Mouse (Mus musculus) left cerebral cortex, postnatal 4 days (tissue): ENCODE data around the gene Fcer1g. TPM values are rescaled to one million over a fixed set of nuclear protein-coding genes. Genes with fewer than 3 reads are reported as not detected.
A peak's percentile ranks its signal among the peaks of the same experiment; 100 is the strongest.
"Not testable (repeated sequence)": the region's sequence is repeated elsewhere in the genome, so short reads cannot be mapped to it uniquely, and the experiment has no call there.

Source experiments
- DNase-seq: peaks from one replicate; pipeline ENCODE4 v3.0.0-alpha.2; 2022
- intact Hi-C: fragments of 180-260 bp; cut with DNase I; formaldehyde crosslinking; loops from one replicate; pipeline ENCODE4 v1.15.1; 2025
- total RNA-seq, 2 experiments: library from RNA; stranded (reverse); gene quantifications; 2 replicates each; pipeline ENCODE4 v1.2.3; 2021

Fcer1g gene
- total RNA-seq, 2 experiments from 2014 or later, result 7.1 to 8.0 TPM

DNA sequence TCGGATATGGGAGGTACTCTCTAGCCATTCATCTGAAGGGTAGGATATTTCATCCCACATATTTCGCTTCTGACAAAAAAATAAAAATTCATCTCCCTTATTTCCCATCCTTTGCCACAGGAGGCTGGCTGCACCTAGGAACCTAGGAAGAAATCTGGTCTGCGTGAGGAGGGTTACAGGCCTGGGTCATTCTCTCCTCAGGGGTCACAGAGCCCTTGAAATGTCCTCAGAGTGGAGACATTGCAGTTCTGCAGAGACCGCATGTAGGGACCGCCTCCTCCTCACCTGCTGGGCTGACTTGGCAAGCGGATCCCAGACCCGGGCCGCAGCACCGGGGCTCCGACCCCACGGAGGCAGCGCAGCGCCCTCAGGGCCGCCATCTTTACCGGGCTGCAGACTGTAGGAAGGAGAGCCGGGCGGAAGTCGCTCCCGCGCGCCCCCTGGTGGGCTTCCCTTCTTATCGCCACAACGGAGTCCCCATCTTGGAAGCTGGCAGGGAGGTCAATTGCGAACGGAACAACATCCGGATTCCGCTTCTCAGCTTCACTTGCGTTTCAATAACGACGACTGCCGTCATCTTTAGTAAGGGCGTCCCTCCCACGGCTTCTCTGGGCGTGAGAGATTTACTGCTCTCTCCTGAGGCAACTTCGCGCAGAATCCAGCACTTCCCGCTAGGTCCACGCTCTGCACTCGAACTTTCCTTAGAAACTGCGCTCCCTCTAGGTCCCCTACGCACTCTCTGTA is 12.7 kb upstream of the Fcer1g start:
- intact Hi-C loops, result no loop called here

DNA sequence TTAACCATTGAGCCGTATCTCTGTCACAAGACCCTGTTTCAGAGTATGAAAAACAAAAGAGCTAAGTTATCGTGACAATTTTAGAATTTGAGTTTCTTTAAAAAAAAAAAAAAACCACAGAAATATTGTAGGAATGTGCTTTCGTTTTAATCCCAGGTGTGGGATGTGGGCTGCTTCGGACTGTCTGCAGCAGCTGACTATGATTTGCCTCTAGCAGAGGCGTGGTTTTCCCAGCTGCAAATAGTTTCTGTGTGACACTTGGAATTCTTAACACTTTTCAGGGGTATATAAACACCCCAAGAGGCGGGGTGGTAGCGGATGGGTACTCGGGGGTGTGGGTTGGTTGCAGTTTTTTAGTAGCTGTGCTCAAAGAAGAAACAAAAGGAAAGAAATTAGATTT is 11.2 kb upstream of the Fcer1g start:
- no peak for DNase-seq

More for the DNA sequence above, 12.7 kb upstream of the Fcer1g start:
- DNase-seq, result peak; percentile 98

DNA sequence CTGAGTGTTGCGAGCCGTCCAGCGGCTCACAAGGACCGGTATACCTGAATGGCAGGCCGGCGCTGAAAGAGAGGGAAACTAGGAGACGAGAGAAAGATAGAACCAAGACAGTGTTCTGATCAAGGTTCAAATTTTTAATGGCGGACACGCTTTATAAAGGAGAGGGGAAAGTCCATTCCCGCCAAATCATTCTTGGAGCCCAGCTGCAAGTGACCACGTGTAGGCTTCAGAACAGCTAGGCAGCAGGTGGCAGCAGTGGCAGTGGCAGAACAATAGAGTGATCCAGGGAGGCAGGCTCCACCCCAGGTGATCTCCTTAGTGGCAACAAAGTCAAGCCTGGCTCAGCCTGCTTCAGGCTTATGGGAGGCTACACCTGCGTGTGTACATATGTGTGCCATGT is 7.8 kb upstream of the Fcer1g start:
- DNase-seq, intact Hi-C loops: not testable (repeated sequence)

More for the DNA sequence above, 11.2 kb upstream of the Fcer1g start:
- intact Hi-C loops, result no loop called here

DNA sequence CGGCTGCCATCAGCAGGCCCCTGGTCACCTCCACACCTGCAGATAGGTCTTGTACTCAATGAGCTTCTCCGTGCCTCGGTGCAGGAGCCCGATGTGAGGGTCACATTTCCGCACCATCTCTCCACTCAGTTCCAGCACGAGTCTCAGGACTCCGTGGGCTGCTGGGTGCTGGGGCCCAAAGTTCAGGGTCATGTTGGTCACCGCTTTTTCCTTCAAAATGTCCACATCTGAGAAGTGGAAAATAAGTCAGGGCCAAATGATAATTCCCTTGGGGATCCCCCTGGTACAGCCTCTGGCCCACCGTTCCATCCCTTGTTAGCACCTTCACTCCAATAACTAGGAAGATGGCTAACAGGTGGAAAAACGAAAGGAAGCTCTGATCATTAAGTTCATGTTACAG is 6.7 kb upstream of the Fcer1g start:
- intact Hi-C loops, result no loop called here
- DNase-seq, result no peak

DNA sequence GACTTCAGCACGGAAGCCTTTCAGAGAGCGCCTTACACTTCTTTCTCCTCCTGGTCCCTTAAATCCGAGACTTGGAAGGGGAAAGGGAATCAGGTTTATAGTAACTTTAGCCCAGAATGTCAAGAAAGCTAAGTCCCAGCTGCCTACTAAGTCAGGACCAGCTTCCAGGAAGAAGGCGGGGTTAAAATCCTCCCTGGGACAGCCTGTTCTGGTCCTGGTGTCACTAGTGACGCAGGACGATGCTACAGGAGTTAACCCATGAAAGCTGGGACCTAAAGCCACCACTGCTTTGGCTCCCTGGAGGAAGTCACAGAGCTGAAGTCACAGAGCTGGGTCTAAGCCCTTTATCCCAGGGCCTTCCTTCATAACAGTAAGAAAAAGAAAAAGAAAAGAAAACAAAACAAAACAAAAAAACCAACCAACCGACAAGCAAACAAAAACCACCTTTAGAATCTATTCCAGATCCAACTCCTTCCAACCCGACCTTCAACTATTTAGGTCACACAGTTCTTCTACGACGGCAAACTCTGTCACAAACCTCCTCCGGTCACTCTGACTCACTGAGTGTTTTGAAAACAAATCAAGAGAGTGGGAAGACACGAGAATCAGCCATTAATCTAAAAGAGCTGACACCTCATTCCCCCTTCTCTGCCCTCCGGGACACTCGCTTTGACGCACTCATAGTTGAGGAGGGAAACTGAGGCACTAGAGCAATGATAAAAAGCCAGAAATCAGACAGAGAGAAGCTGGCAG is 6.0 kb upstream of the Fcer1g start:
- intact Hi-C loops, result no loop called here
- DNase-seq, result no peak

DNA sequence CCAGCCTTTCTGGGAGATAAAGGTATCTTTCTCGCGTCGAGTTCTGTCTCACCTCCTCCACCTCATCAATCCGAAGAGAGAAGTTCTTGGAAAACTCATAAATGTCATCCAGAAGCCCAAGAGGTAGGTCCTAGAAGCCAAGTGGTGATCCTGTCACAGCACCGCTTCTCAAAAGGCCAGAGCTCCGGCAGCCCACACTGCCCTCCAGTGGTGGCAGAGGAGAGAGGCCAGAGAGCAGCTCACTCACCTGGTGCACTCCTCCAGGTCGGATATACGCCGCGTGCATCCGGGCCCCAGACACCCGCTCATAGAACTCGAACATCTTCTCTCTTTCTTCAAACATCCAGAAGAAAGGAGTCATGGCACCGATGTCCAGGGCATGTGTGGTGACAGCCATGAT is 4.3 kb upstream of the Fcer1g start:
- intact Hi-C loops, result no loop called here
- DNase-seq, result peak; percentile 48

DNA sequence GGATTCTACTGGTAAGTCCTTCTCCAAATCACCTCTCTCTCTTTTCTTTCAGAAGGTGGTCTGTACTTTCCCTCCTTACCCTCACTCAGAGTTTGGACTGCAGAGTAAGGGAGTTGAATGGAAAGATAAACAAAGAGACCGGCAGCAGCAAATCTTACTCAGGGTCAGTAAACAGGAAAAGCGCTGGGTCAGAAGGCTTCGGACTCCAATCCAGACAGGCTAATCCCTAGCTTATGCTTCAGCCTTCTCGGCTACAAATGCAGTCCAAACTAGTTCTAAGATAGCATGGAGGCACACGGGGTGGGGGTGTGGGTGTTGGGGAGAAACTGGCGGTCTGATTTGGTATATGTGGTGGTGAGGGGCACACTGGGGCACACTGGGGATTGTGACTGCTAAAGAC is 3.3 kb upstream of the Fcer1g start:
- DNase-seq, result no peak
- intact Hi-C loops, result no loop called here

DNA sequence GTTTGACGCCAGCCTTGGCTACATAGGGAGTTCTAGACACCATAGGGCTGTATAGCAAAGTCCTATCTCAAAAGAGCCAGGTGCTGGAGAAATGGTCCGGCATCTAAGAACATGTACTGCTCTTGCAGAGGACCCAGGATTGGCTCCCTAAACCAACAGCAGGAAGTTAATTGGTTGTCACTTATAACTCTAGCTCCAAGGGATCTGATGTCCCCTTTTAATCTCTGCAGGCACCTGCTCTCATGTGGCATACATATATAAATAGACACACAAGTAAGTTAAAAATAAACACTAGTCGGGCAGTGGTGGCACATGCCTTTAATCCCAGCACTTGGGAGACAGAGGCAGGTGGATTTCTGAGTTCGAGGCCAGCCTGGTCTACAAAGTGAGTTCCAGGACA is 1.6 kb upstream of the Fcer1g start:
- intact Hi-C loops, result no loop called here
- no peak for DNase-seq

DNA sequence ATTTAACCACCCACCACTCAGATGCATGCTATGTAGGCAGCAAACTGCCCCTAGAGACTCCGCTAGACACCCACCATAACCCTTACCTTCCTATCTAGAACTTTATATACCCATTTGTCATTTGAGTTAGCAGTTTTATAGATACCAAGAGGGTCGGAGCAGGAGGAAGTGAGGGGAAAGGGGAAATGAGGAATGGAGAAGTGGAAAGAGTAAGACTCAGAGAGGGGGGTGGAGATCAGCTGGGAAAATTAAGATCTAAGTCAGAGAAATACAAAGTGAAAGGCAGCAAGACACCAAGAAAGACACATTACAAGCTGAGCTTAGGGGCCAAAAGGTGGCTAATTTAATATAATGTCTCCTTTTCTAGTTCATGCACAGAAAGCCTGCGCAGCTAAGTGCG is 373 bp upstream of the Fcer1g start:
- intact Hi-C loops, result no loop called here
- no peak for DNase-seq

DNA sequence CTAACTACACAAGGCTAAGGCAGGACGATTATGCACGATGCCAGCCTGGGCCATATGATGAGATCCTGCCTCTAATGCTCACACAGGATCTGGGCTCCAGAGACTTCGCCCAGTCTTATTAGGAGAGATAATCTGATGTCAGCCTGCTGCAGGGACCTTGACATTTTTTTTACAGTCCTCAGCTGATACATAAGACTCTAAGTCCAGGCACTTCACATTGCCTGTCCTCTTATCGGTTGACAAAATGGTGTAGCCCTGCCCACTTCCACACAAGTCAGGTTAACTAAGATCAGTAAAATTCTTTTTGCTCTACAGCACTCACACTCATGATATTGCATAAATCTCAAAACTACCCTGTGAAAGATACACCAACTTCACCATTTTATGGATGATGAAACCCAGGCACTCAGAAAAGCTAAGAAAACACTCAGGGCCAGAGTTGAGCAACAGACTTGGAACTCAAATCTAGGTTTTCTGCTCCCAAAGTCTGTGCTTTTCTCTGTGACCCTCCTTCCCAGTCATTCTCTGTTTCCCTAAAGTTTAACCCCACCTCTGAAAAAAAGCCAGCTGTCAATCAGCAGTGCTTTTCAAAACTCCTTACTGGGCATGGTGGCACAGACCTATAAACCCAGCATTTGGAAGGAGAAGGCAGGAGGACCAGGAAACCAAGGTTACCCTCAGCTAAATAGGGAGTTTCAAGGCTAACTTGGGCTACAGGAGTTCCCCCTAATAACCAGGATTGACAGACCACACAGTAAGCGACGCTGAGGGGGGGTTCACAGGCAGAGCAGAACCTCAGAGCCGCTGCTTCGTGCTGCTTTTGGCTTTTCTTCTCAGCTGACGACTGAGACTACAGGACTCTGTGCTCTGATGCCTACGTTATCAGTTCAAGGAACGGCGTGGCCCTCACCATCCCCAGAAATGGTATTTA is 1.1 kb downstream of the Fcer1g start:
- intact Hi-C loops, result no loop called here
- DNase-seq, result no peak

DNA sequence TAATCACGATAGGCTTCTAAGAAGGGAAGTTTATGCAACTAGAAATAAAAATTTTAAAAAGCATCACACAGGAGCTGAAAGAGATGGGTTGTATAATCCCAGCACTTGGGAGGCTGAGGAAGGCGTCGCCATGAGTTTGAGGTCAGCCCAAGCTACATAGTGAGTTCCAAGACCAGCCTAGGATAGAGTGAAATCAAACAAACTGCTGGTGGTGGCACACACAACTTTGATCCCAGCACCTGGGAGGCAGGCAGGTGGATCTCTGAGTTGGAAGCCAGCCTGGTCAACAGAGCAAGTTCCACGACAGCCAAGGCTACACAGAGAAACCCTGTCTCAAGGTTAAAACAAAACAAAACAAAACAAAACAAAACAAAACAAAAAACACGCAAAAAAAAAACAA is 1.8 kb downstream of the Fcer1g start:
- intact Hi-C loops, result no loop called here
- DNase-seq, result no peak

DNA sequence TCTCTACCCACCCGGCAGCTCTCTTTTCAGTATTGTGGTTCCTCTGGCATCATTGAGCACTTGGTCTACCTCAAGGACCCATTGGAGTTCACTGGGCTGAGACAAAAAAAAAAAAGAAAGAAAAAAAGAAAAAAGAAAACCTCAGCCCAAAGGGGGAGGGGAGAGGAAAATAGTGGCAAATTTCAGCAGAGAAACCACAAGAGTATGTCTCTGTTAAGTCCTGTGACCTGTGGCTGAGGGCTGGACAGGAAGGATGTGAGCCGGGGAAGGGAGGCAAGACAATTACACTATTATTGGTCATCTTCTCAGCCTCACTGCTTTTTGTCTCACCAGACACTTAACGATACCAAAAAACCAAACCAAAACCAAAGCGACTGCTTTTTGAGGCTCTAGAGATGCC is 2.3 kb downstream of the Fcer1g start:
- no peak for DNase-seq
- intact Hi-C loops, result no loop called here

DNA sequence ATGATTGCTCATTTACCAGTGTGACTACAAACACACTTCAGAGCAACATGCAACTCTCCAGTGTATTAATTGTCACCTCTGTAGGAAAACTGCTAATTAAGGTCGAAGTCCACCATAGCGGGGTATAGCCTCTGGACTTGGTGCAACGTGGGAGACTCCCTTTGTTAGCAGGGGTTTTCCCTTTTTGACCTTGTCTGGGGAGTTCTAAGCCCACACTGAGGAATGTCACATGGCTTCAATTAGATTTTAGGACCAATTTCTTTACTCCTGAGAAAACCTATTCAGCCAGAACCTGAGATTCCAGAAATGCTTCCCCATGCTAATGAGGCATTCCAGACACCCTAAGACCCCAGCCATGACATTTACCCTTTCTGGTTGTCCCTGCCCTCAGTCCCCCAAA is 4.0 kb downstream of the Fcer1g start:
- no peak for DNase-seq

DNA sequence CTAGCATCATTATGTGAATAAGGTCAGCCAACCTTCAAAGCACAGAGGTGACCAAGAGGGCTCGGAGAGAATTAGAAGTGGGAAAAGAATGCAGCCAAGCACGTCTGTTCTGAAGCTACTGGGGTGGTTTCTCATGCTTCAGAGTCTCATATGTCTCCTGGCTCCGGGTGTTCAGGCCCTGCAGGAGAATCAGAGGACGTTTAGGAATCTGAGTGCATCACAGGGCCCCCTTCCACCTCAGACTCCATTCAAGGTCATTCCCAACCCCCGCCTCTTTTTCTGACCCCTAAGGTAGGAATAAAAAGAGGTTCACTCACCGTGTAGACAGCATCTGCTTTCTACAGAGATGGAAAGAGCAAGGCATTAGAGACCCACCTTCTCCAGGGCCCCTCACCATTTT is 4.4 kb downstream of the Fcer1g start:
- no peak for DNase-seq
- intact Hi-C loops, result loop anchor here (2.0 kb wide), 1 partner anchor 27 kb away; no protein-coding TSS in a partner anchor

More for the DNA sequence above, 4.0 kb downstream of the Fcer1g start:
- intact Hi-C loops, result no loop called here

DNA sequence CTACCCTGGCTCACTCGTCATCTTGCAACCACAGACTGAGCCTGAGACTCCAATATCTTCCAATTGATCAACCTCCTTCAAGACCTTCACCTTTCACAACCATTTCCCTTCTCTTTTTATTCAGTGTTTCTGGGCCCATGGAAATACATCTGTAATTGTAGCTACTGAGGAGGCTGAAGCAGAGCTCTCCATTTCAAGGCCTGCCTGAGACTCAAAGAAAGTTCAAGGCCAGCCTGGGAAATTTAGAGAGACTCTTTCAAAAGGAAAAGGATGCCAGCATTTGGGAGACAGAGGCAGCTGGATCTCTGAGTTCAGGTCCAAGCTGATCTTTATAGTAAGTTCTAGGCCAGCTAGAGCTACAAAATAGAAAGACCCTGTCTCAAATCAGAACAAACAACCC is 6.3 kb downstream of the Fcer1g start:
- DNase-seq, result no peak
- intact Hi-C loops, result loop anchor here (2.0 kb wide), 1 partner anchor 29 kb away; no protein-coding TSS in a partner anchor

DNA sequence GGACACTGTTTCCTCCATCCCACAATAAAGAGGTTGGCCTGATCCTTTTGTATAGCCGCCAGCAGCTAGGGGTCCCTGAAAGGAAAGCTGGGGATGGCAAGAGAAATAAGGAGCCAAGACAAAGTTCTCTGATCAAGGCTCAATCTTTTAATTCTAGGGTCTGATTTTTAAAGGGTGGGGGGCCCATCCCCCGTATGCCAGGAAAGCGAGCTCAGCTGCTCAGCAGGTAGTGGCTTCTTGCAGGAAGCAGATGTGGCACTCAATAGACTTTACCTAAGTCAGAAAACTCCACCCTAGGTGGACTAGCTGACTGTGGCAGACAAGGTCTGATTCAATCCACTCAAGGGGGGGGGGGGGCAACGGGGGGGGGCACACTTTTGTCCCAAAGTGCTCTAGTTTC is 7.4 kb downstream of the Fcer1g start:
- intact Hi-C loops, result no loop called here
- DNase-seq, result no peak

DNA sequence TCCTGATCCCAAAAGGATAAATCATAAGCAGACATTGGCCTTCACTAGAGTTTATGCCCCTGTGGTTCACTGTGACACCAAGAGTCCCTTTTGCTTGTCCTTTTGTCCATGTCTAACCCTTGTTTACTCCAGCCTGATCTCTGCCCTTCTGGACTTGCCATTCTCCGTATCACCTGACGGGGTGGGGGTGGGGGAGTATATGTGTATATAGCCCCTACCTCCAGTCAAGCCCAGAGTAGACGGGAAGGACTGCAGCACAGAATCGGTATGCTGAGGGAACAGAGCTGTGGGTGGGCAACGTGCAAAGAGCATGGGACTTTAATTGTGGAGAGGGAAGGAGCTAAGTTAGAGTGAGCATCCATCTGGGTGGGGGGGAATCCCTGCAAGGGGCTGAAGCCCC is 9.3 kb downstream of the Fcer1g start, which contains the start of gene Apoa2:
Gene Apoa2 (plus strand): TSS at position 198 of the 400 bp plus-strand sequence.
- intact Hi-C loops, result no loop called here
- no peak for DNase-seq

DNA sequence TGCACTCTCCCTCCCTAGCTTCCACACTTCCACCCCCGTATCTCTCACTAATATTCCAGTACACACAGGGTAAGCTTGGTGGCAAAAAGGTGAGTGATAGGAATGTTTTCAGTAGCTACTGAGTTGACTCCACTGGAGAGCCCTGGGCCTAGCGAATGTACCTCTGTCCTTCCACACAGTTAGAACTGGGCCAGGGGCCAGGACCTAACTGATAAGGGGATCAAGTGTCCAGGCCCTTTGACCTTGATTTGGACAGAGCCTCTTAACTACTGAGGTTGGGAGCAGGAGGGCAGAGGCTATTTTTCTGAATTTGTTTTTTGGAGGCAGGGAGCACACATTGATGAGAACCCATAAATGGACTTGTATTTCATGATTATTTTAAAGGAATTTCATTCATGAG is 10.4 kb downstream of the Fcer1g start:
- intact Hi-C loops, result no loop called here
- no peak for DNase-seq

DNA sequence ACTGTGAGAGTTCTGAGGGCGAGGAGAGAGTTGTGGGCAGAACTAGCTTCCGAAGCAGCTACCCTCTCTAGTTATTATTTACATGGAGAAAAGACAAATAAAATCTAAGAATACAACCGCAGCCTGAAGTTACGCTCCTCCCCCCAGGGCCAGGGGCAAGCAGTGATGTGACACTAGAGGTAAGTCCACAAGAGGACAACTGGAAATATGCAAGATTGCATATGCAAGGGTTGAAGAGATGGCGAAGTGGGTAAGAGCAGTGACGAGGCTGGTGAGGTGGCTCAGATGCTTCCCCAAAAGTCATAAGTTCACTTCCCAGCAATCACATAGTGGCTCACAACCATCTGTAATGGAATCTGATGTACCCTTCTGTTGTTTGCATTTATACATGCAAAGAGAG is 11.0 kb downstream of the Fcer1g start:
- intact Hi-C loops, result no loop called here
- DNase-seq, result no peak

DNA sequence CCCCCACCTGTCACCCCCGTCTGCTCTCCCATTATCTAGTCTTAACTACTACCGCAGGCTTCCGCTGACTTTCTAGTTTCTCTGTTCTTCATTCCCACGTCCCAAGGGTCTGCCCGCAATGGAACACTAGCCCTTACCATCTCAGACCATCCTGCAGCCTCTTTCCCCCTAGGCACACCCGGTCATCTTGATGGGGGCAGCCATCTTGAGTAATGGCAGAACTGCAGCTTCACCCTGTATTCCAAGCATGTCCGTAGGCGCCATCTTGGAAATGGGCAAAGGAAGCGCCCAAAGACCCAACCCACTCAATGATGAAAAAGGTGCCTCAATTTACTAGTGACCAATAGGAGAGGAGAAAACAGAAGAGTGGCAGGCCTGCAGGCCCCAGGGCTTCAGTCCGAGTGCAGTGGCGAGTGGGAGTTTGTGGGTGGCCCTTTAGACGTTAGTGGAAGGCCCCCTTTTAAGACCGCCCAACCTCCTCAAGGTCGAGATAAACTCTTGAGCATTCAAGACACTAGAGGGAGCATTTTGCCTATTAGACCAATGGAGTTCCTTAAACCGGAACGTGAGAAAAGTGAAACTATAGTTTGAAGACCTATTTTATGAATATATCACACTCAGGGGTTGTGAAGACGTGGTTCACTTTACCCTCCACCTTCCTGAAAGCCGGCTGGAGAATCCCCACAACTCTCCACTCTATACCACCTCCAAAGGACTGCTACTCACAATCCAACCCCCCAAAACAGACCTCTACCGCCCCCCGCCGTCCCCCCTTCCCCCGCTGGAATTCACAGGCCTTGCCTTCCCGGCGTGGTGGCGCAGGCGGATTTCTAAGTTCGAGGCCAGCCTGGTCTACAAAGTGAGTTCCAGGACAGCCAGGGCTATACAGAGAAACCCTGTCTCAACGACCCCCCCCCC is 11.7 kb downstream of the Fcer1g start, which contains the start of gene Tomm40l:
Gene Tomm40l (minus strand): TSS at position 277 of the 918 bp plus-strand sequence.
- DNase-seq, result peak; percentile 92
- intact Hi-C loops, result no loop called here
